Mouse (Mus musculus) myocyte (in vitro differentiated cells): ENCODE results near the gene Arhgef38.

ENCODE experiments used
- E2F4 ChIP-seq: IDR thresholded peaks from one replicate; pipeline ENCODE4 v1.6.1; 2011; ENCODE audit warnings: mild to moderate bottlenecking, control low read depth, moderate library complexity; ENCODE audit not compliant: insufficient read depth
- MAX ChIP-seq: IDR thresholded peaks from one replicate; pipeline ENCODE4 v1.6.1; 2011; ENCODE audit warnings: low read depth, mild to moderate bottlenecking, control low read depth
- MYOD1 ChIP-seq, 3 experiments: IDR thresholded peaks; one replicate each; pipeline ENCODE4 v1.6.1; 2011; ENCODE audit warnings: control low read depth in 2 of 3, low read depth in 2 of 3, mild to moderate bottlenecking in 2 of 3, moderate library complexity in 1 of 3; ENCODE audit not compliant: insufficient read length in 2 of 3, control insufficient read depth in 1 of 3
- MYOG ChIP-seq, 3 experiments: IDR thresholded peaks; one replicate each; pipeline ENCODE4 v1.6.1; 2011; ENCODE audit warnings: control low read depth in 2 of 3, low read depth in 2 of 3, mild to moderate bottlenecking in 2 of 3; ENCODE audit not compliant: insufficient read length in 2 of 3, control insufficient read depth in 1 of 3, insufficient read depth in 1 of 3
- POLR2A ChIP-seq: IDR thresholded peaks from one replicate; pipeline ENCODE4 v1.6.1; 2011; ENCODE audit warnings: low read depth, mild to moderate bottlenecking, control low read depth, moderate library complexity; ENCODE audit not compliant: insufficient read length
- POLR2AphosphoS2 ChIP-seq: IDR thresholded peaks from one replicate; pipeline ENCODE4 v1.6.1; 2011; ENCODE audit warnings: low read depth, control low read depth; ENCODE audit not compliant: insufficient read length
- REST ChIP-seq: IDR thresholded peaks from one replicate; pipeline ENCODE4 v1.6.1; 2011; ENCODE audit warnings: mild to moderate bottlenecking, control low read depth, moderate library complexity; ENCODE audit not compliant: insufficient read depth, insufficient read length
- SRF ChIP-seq: IDR thresholded peaks from one replicate; pipeline ENCODE4 v1.6.1; 2011; ENCODE audit warnings: low read depth; ENCODE audit not compliant: control insufficient read depth, insufficient read length
- TCF12 ChIP-seq: IDR thresholded peaks from one replicate; pipeline ENCODE4 v1.6.1; 2011; ENCODE audit warnings: mild to moderate bottlenecking, control low read depth; ENCODE audit not compliant: poor library complexity, insufficient read depth, severe bottlenecking
- TCF3 ChIP-seq: IDR thresholded peaks from one replicate; pipeline ENCODE4 v1.6.1; 2011; ENCODE audit warnings: low read depth, control low read depth; ENCODE audit not compliant: insufficient read length
- USF1 ChIP-seq: IDR thresholded peaks from one replicate; pipeline ENCODE4 v1.6.1; 2011; ENCODE audit warnings: low read depth, mild to moderate bottlenecking, control low read depth, moderate library complexity

GRCm38 (mm10) chr3:133167550-133167949 lies 67.2 kb downstream of the Arhgef38 start:
- TF ChIP-seq TCF3 = no peak
- no peak for TF ChIP-seq POLR2A
- no peak for TF ChIP-seq SRF
- TF ChIP-seq POLR2AphosphoS2 = no peak
- TF ChIP-seq TCF12 = no peak
- no peak for TF ChIP-seq MYOG (IDR thresholded peaks at IDR 0.05; ENCODE audit: control insufficient read depth in 1 of 3, insufficient read depth in 1 of 3, insufficient read length in 2 of 3, low read depth in 2 of 3)
- no peak for TF ChIP-seq MAX
- no peak for TF ChIP-seq E2F4
- TF ChIP-seq REST = no peak
- no peak for TF ChIP-seq MYOD1 (IDR thresholded peaks at IDR 0.05; ENCODE audit: control insufficient read depth in 1 of 3, insufficient read length in 2 of 3, low read depth in 2 of 3)
- TF ChIP-seq USF1 = no peak
